Mouse (Mus musculus) neural tube, embryonic 14.5 days (tissue): Measurements from ENCODE around the gene Cd7. TPM values are rescaled to one million over a fixed set of nuclear protein-coding genes. Genes with fewer than 3 reads are reported as not detected.
A peak's percentile ranks its signal among the peaks of the same experiment; 100 is the strongest.

Experiments
- ATAC-seq: fragments of 200-750 bp; cut with Nextera tagmentation; 2 replicates; pipeline ENCODE4 v1.8.0; 2017; ENCODE audit warnings: low read depth, mild to moderate bottlenecking, moderate TSS enrichment, moderate library complexity
- H3K27ac ChIP-seq: fragments of 300-500 bp; sonication (generic); 2 replicates; pipeline ENCODE4 v1.5.1; 2014; ENCODE audit warnings: low read depth, mild to moderate bottlenecking, control low read depth, low read length, moderate library complexity, mixed read lengths
- H3K27me3 ChIP-seq: fragments of 300-500 bp; sonication (generic); 2 replicates; pipeline ENCODE4 v1.6.1; 2014; ENCODE audit warnings: low read length; ENCODE audit not compliant: control insufficient read depth, insufficient read depth
- H3K36me3 ChIP-seq: fragments of 300-500 bp; sonication (generic); 2 replicates; pipeline ENCODE4 v1.6.1; 2014; ENCODE audit warnings: low read length, mixed read lengths; ENCODE audit not compliant: control insufficient read depth, insufficient read depth
- H3K4me1 ChIP-seq: fragments of 300-500 bp; sonication (generic); 2 replicates; pipeline ENCODE4 v1.6.1; 2014; ENCODE audit warnings: low read length; ENCODE audit not compliant: control insufficient read depth, insufficient read depth
- H3K4me2 ChIP-seq: fragments of 300-500 bp; sonication (generic); 2 replicates; pipeline ENCODE4 v1.6.1; 2014; ENCODE audit warnings: mild to moderate bottlenecking, low read depth, low read length, control low read depth
- H3K4me3 ChIP-seq: fragments of 300-500 bp; sonication (generic); 2 replicates; pipeline ENCODE4 v1.5.1; 2014; ENCODE audit warnings: low read depth, low read length, control low read depth, mixed read lengths
- H3K9ac ChIP-seq: fragments of 300-500 bp; sonication (generic); replicated peaks from 2 replicates; pipeline ENCODE4 v1.6.1; 2014; ENCODE audit warnings: low read depth, mild to moderate bottlenecking, control low read depth, low read length, mixed read lengths
- H3K9me3 ChIP-seq: fragments of 300-500 bp; sonication (generic); 2 replicates; pipeline ENCODE4 v1.6.1; 2016; ENCODE audit warnings: low read length; ENCODE audit not compliant: control insufficient read depth
- WGBS: fragments of 180-500 bp; shearing (Covaris S2); extraction: QIAGEN DNeasy Blood & Tissue Kit; methylation state at CpG from one replicate; pipeline ENCODE4 v1.1.7; 2014; 5-methylcytosine and 5-hydroxymethylcytosine counted together
- polyA plus RNA-seq: library from polyadenylated mRNA; unstranded; fragments of >200 nt; fragmentation: Nextera tagmentation; extraction: Ambion mirVana; gene quantifications from 2 replicates; pipeline ENCODE4 v1.2.1, GENCODE M21; 2014

Cd7 gene
- polyA plus RNA-seq, 1 experiment from 2014 or later, result not detected

DNA sequence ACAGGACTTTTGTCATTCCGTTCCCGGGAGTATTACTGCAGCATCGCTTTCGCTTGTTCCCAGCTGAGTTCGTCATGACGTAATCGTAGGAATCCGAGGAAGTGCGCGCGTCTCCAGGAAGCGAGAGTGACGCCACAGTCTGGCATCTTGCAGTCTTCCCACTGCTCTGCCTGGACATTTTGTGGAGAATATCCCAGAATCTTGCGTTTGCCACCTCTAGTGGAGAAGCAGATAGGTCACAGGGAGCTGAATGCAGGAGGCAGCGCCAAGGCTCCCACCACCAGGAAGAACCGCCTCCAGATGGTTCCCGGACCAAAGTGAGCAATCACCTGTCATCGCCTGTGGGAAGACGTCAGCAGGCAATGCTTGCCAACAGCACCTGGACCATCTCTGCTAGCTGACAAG is 24.3 kb downstream of the Cd7 start:
- Histone ChIP-seq H3K27ac (no peak overlapping the region), H3K36me3 (no peaks in the 10 kb centered on the region), H3K27me3 (no peaks in the 10 kb centered on the region), H3K4me1 (no peaks in the 10 kb centered on the region), H3K4me3 (no peak overlapping the region), H3K9ac (0 out of 2 replicates have a peak overlapping the region, but pooled peaks have one; percentile 16), H3K9me3 (no peaks in the 10 kb centered on the region), H3K4me2 (no peak overlapping the region)
- WGBS, result 59% methylated on average over 19 of the region's 19 CpGs
- no peak for ATAC-seq

GRCm38 (mm10) chr11:121013656-121014055 is 25.6 kb downstream of the Cd7 start:
- no peaks in the 10 kb centered on the region for H3K9me3 ChIP-seq
- no peak overlapping the region for H3K9ac ChIP-seq
- no peaks in the 10 kb centered on the region for H3K4me1 ChIP-seq
- no peak for ATAC-seq
- no peak overlapping the region for H3K4me2 ChIP-seq
- 85% methylated on average over 7 of the region's 7 CpGs for WGBS
- H3K27me3 ChIP-seq, result no peaks in the 10 kb centered on the region
- no peak overlapping the region for H3K4me3 ChIP-seq
- no peaks in the 10 kb centered on the region for H3K36me3 ChIP-seq
- H3K27ac ChIP-seq, result no peak overlapping the region

GRCm38 (mm10) chr11:121010044-121010755 is 29.0 kb downstream of the Cd7 start:
- Histone ChIP-seq H3K36me3 (no peaks in the 10 kb centered on the region), H3K27ac (no peak overlapping the region), H3K9ac (no peak overlapping the region), H3K4me2 (no peak overlapping the region), H3K27me3 (no peaks in the 10 kb centered on the region), H3K4me3 (no peak overlapping the region), H3K9me3 (no peaks in the 10 kb centered on the region), H3K4me1 (no peaks in the 10 kb centered on the region)
- ATAC-seq, result no peak
- 98% methylated on average over 3 of the region's 3 CpGs for WGBS

DNA sequence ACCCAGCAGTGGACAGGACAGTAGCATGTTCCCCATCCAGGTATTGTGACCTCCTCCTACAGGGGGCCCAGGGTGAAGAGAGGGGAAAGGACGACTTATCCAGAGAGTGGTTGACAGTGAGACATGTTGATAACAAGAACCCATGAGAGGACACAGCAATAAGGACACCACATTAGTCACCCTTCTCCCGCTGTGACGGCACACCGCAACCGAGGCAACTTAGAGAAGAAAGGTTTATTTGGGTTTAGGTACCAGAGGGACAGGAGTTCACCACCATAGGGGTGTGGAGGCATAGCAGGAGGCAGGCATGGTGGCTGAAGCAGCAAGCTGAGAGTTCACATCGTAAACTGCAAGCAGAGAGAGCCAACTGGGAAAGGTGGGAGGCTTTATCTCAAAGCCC is 33.0 kb downstream of the Cd7 start:
- no peak overlapping the region for H3K4me2 ChIP-seq
- WGBS, result 74% methylated on average over 6 of the region's 6 CpGs
- no peaks in the 10 kb centered on the region for H3K9me3 ChIP-seq
- ATAC-seq, result no peak
- no peak overlapping the region for H3K9ac ChIP-seq
- H3K36me3 ChIP-seq, result no peaks in the 10 kb centered on the region
- no peak overlapping the region for H3K4me3 ChIP-seq
- no peak overlapping the region for H3K27ac ChIP-seq
- no peaks in the 10 kb centered on the region for H3K27me3 ChIP-seq
- no peaks in the 10 kb centered on the region for H3K4me1 ChIP-seq

GRCm38 (mm10) chr11:121004281-121004680 is 34.9 kb downstream of the Cd7 start:
- Histone ChIP-seq H3K4me1 (no peaks in the 10 kb centered on the region), H3K4me2 (no peak overlapping the region), H3K4me3 (no peak overlapping the region), H3K36me3 (no peaks in the 10 kb centered on the region), H3K9ac (no peak overlapping the region), H3K9me3 (no peaks in the 10 kb centered on the region), H3K27me3 (no peaks in the 10 kb centered on the region), H3K27ac (no peak overlapping the region)
- WGBS, result 57% methylated on average over 5 of the region's 5 CpGs
- ATAC-seq, result no peak

GRCm38 (mm10) chr11:121001966-121002365 is 37.3 kb downstream of the Cd7 start:
- no peak overlapping the region for H3K9ac ChIP-seq
- no peak overlapping the region for H3K27ac ChIP-seq
- no peaks in the 10 kb centered on the region for H3K4me1 ChIP-seq
- H3K4me3 ChIP-seq, result no peak overlapping the region
- H3K4me2 ChIP-seq, result no peak overlapping the region
- H3K36me3 ChIP-seq, result no peaks in the 10 kb centered on the region
- ATAC-seq, result no peak
- 70% methylated on average over 4 of the region's 4 CpGs for WGBS
- no peaks in the 10 kb centered on the region for H3K9me3 ChIP-seq
- no peaks in the 10 kb centered on the region for H3K27me3 ChIP-seq

- H3K4me2 ChIP-seq, result no peak overlapping the region
- H3K27ac ChIP-seq, result no peak overlapping the region
- H3K36me3 ChIP-seq, result no peaks in the 10 kb centered on the region
- H3K4me3 ChIP-seq, result no peak overlapping the region
- H3K9ac ChIP-seq, result no peak overlapping the region
- ATAC-seq, result no peak
- H3K9me3 ChIP-seq, result no peaks in the 10 kb centered on the region
- WGBS, result 79% methylated on average over 6 of the region's 6 CpGs
- H3K27me3 ChIP-seq, result no peaks in the 10 kb centered on the region
- peaks cover 15% of the 10 kb centered on the region for H3K4me1 ChIP-seq
Measured at GRCm38 (mm10) chr11:120994741-120995140, 44.5 kb downstream of the Cd7 start.

GRCm38 (mm10) chr11:120993586-120993985 is 45.6 kb downstream of the Cd7 start:
- H3K4me1 ChIP-seq, result peaks cover 26% of the 10 kb centered on the region
- H3K9ac ChIP-seq, result no peak overlapping the region
- no peak overlapping the region for H3K4me2 ChIP-seq
- H3K4me3 ChIP-seq, result no peak overlapping the region
- no peaks in the 10 kb centered on the region for H3K27me3 ChIP-seq
- 65% methylated on average over 5 of the region's 5 CpGs for WGBS
- H3K36me3 ChIP-seq, result no peaks in the 10 kb centered on the region
- no peaks in the 10 kb centered on the region for H3K9me3 ChIP-seq
- ATAC-seq, result no peak
- no peak overlapping the region for H3K27ac ChIP-seq

- Histone ChIP-seq H3K9ac (no peak overlapping the region), H3K4me2 (no peak overlapping the region), H3K27me3 (no peaks in the 10 kb centered on the region), H3K27ac (no peak overlapping the region), H3K4me1 (peaks cover 28% of the 10 kb centered on the region), H3K36me3 (no peaks in the 10 kb centered on the region), H3K4me3 (no peak overlapping the region), H3K9me3 (no peaks in the 10 kb centered on the region)
- 97% methylated on average over 3 of the region's 3 CpGs for WGBS
- no peak for ATAC-seq
Measured at GRCm38 (mm10) chr11:120993080-120993479, 46.1 kb downstream of the Cd7 start.
